Mouse (Mus musculus) liver, embryonic 14.5 days (tissue): ENCODE measurements around the gene Olfr578.

Source experiments
- CTCF ChIP-seq: IDR thresholded peaks from 2 replicates; pipeline ENCODE4 v1.5.1; 2016; ENCODE audit warnings: antibody characterized with exemption, low read depth, control low read depth
- EP300 ChIP-seq: IDR thresholded peaks from 2 replicates; pipeline ENCODE4 v1.6.1; 2016; ENCODE audit warnings: antibody characterized with exemption, low read depth

DNA sequence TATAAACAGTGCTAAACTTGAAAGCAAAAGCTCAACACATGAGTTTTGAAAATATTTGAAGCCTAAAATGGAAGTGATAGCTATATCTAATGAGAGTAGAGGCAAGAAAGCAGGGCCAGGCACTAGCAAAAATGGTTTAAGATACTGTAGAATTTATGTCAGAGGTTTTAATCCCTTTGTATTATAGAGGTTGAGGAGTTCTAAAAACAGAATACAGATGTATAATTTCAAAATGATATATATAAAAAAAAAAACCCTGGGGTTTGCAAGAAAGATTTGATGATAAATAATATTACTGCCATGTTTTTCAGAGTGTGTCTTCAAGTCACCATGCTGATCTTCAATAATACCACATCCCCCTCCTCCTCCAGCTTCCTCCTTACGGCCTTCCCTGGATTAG is 41.0 kb downstream of the Olfr578 start, which contains the start of gene Olfr574:
- TF ChIP-seq CTCF (no peak), EP300 (no peak)
